Mouse (Mus musculus) G1E (cell line): ENCODE data around the gene Cnksr1. TPM values are rescaled to one million over a fixed set of nuclear protein-coding genes. Genes with fewer than 3 reads are reported as not detected.
A peak's percentile ranks its signal among the peaks of the same experiment; 100 is the strongest.

Source experiments
- ATAC-seq: 2 replicates; pipeline ENCODE4 v1.8.0; 2016; ENCODE audit warnings: mild to moderate bottlenecking; ENCODE audit not compliant: insufficient number of reproducible peaks, poor library complexity, low FRiP score, severe bottlenecking; ENCODE audit errors: extremely low read depth
- DNase-seq: peaks from one replicate; pipeline ENCODE4 v3.0.0; 2012; ENCODE audit warnings: low spot score
- H3K27me3 ChIP-seq: 2 replicates; pipeline ENCODE4 v1.6.1; 2012; ENCODE audit warnings: mild to moderate bottlenecking, low read length, inconsistent platforms; ENCODE audit not compliant: insufficient read depth
- H3K36me3 ChIP-seq: replicated peaks from 2 replicates; pipeline ENCODE3; 2012; ENCODE audit warnings: mild to moderate bottlenecking, inconsistent platforms
- H3K4me1 ChIP-seq: 2 replicates; pipeline ENCODE4 v1.6.1; 2012; ENCODE audit warnings: low read depth, low read length, inconsistent platforms, mixed read lengths; ENCODE audit not compliant: insufficient read depth
- H3K4me3 ChIP-seq: 2 replicates; pipeline ENCODE4 v1.5.1; 2012; ENCODE audit warnings: low read depth, mild to moderate bottlenecking, inconsistent platforms, low read length, moderate library complexity, mixed read lengths
- H3K9me3 ChIP-seq: replicated peaks from 2 replicates; pipeline ENCODE4 v1.6.1; 2012; ENCODE audit warnings: inconsistent platforms
- CTCF ChIP-seq: IDR thresholded peaks from 2 replicates; pipeline ENCODE4 v1.5.1; 2012; ENCODE audit warnings: low read depth, low read length, inconsistent platforms, mixed read lengths
- GATA1 ChIP-seq: IDR thresholded peaks from 2 replicates; pipeline ENCODE4 v1.6.1; 2012; ENCODE audit warnings: borderline replicate concordance, low read length, inconsistent platforms, mixed read lengths
- GATA2 ChIP-seq: IDR thresholded peaks from 2 replicates; pipeline ENCODE4 v1.6.1; 2012; ENCODE audit warnings: low read depth, low read length, inconsistent platforms, borderline replicate concordance
- POLR2AphosphoS5 ChIP-seq: IDR thresholded peaks from 2 replicates; pipeline ENCODE4 v1.6.1; 2012; ENCODE audit warnings: low read depth, low read length, inconsistent platforms; ENCODE audit not compliant: insufficient replicate concordance
- TAL1 ChIP-seq: conservative IDR thresholded peaks from 2 replicates; pipeline ENCODE4 v1.6.1; 2012; ENCODE audit warnings: low read depth, low read length, inconsistent platforms, mixed read lengths
- polyA plus RNA-seq: library from polyadenylated mRNA; stranded (reverse); fragments of >175 nt; gene quantifications from 2 replicates; pipeline ENCODE4 v1.2.3, GENCODE M21; 2012
- total RNA-seq, 2 experiments: library from RNA; stranded (forward) in 1 of 2; stranded (reverse) in 1 of 2; fragments of 200-1000 nt in 1 of 2; fragments of >200 nt in 1 of 2; fragmentation: Nextera tagmentation in 1 of 2; gene quantifications; 2 replicates each; pipeline ENCODE4 v1.2.3; 2014 to 2017

The Cnksr1 gene
- total and polyA plus RNA-seq, 3 experiments: 0.44 TPM; not detected in 2

GRCm38 (mm10) chr4:134253722-134254324 is 15.6 kb upstream of the Cnksr1 start, which contains the start of gene Grrp1:
TSS of gene Grrp1 (minus strand) at chr4:134254106.
- peaks cover 27% of the 10 kb centered on the region for H3K4me1 ChIP-seq
- TF ChIP-seq CTCF: no peak
- no peak for TF ChIP-seq GATA1
- no peak for TF ChIP-seq GATA2
- no peak for TF ChIP-seq POLR2AphosphoS5
- TF ChIP-seq TAL1: no peak
- no peak within 1 kb of the TSS for H3K4me3 ChIP-seq
- DNase-seq (no peak), ATAC-seq (no peak)
- peaks cover 13% of the 10 kb centered on the region for H3K9me3 ChIP-seq
- peaks cover 86% of the 10 kb centered on the region for H3K27me3 ChIP-seq
- no peaks in the 10 kb centered on the region for H3K36me3 ChIP-seq

GRCm38 (mm10) chr4:134252911-134253721 is 14.9 kb upstream of the Cnksr1 start:
- Histone ChIP-seq H3K9me3 (peaks cover 13% of the 10 kb centered on the region), H3K27me3 (peaks cover 93% of the 10 kb centered on the region), H3K4me1 (peaks cover 27% of the 10 kb centered on the region), H3K36me3 (no peaks in the 10 kb centered on the region), H3K4me3 (no peak overlapping the region)
- DNase-seq (no peak), ATAC-seq (no peak)
- TF ChIP-seq TAL1 (no peak), GATA2 (no peak), GATA1 (no peak), CTCF (no peak), POLR2AphosphoS5 (no peak)

- H3K4me3 ChIP-seq: no peak overlapping the region; the same call in 1 of the 2 replicates
- H3K9me3 ChIP-seq: peaks cover 13% of the 10 kb centered on the region
- DNase-seq: no peak
- peaks cover 95% of the 10 kb centered on the region for H3K27me3 ChIP-seq
- no peak for TF ChIP-seq GATA2
- H3K4me1 ChIP-seq: peaks cover 27% of the 10 kb centered on the region
- no peak for ATAC-seq
- H3K36me3 ChIP-seq: no peaks in the 10 kb centered on the region
Measured at GRCm38 (mm10) chr4:134252131-134252910, 14.1 kb upstream of the Cnksr1 start.

- Histone ChIP-seq H3K4me1 (peaks cover 27% of the 10 kb centered on the region), H3K4me3 (peak overlapping the region; percentile 32; the same call in 1 of the 2 replicates), H3K9me3 (peaks cover 13% of the 10 kb centered on the region), H3K36me3 (no peaks in the 10 kb centered on the region), H3K27me3 (peaks cover 97% of the 10 kb centered on the region)
- TF ChIP-seq GATA2: no peak
- ATAC-seq: no peak
- DNase-seq: no peak
Measured at GRCm38 (mm10) chr4:134251241-134252130, 13.3 kb upstream of the Cnksr1 start.

- no peak for ATAC-seq
Measured at GRCm38 (mm10) chr4:134250930-134251240, 12.7 kb upstream of the Cnksr1 start.

More at GRCm38 (mm10) chr4:134250930-134251240, 12.7 kb upstream of the Cnksr1 start:
- Histone ChIP-seq H3K27me3 (peaks cover 97% of the 10 kb centered on the region), H3K4me1 (peaks cover 31% of the 10 kb centered on the region), H3K9me3 (peaks cover 13% of the 10 kb centered on the region), H3K4me3 (no peak overlapping the region; the same call in 1 of the 2 replicates), H3K36me3 (no peaks in the 10 kb centered on the region)
- no peak for DNase-seq
- TF ChIP-seq POLR2AphosphoS5 (no peak), CTCF (no peak), GATA1 (no peak), TAL1 (no peak), GATA2 (no peak)
